ENCODE assay signal across 10 mouse cellular contexts in the genomic region with DNA sequence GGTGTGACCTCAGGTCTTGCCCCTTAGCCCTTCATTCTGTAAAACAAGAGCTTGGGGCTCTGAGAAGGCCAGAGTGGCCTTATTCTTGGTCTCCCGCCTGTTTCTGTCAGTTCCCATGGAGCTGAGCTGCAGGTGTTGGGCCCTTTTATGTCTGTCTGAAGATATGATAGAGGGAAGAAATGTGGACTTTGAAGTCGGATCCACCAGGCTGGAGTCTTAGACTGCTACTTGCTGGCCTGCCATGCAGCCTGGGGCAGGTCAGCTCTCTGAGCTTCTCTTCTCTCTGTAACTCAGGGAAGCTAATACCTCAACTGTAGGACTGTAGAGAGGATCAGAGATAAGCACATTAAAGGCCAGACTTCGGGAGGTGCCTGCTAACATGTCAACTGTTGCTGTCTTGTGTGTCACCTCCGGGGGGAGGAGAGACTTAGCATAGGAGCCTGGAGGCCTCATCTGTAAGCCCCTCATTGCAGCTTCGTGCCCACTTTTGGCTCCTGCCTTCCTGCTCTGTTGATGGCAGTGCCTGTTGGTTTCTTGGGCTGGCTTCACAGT.
DNase-seq lines count a peak whose midpoint lies in the region; ATAC-seq and TF ChIP-seq lines count a peak whose summit lies in the region.
"Had no signal": no experiment of that assay in that cellular context is flagged by ENCODE, and none has a peak within 500 bp of the region (broad histone marks: within the 10 kb centered on the region; RNA-seq: fewer than 3 reads in every experiment).

No protein-coding gene starts in this region.

- DNase-seq in embryonic facial prominence, embryonic 10.5 days (ENCODE audit: low spot score), result no peak
- DNase-seq in neural tube, embryonic 11.5 days (ENCODE audit: low spot score), result no peak
- DNase-seq in neural tube, embryonic 10.5 days (ENCODE audit: extremely low spot score, low spot score), result no peak
- no peak for DNase-seq in liver, embryonic 14.5 days (ENCODE audit: low read depth in 3 of 3, low spot score in 3 of 3)
- DNase-seq in retina, postnatal 1 day, result peak; percentile 74
- no peak for DNase-seq in adrenal gland, postnatal 25 days
- DNase-seq in lung, postnatal 10 days, result no peak
- DNase-seq: heart, postnatal 36 days; right cerebral cortex, postnatal 25 days had no signal

- H3K4me1 ChIP-seq in embryonic facial prominence, embryonic 13.5 days, result peaks cover 77% of the 10 kb centered on the region
- peaks cover 81% of the 10 kb centered on the region for H3K4me1 ChIP-seq in embryonic facial prominence, embryonic 10.5 days
- H3K4me1 ChIP-seq in neural tube, embryonic 11.5 days (ENCODE audit: control insufficient read depth, insufficient read depth, low read length), result peaks cover 45% of the 10 kb centered on the region
- H3K4me1 ChIP-seq in liver, embryonic 14.5 days (replicated peaks; ENCODE audit: control insufficient read depth in 2 of 2, insufficient read depth in 2 of 2, low read length in 1 of 2), result peaks cover 40 to 54% of the 10 kb centered on the region in 2 experiments

- H3K36me3 ChIP-seq in embryonic facial prominence, embryonic 13.5 days, result peaks cover 4% of the 10 kb centered on the region; the same call in 1 of the 2 replicates
- peaks cover 68% of the 10 kb centered on the region for H3K36me3 ChIP-seq in embryonic facial prominence, embryonic 10.5 days (replicated peaks)
- H3K36me3 ChIP-seq in neural tube, embryonic 11.5 days (ENCODE audit: control insufficient read depth, insufficient read depth, low read length), result peaks cover 2% of the 10 kb centered on the region; the same call in 1 of the 2 replicates
- H3K36me3 ChIP-seq in liver, embryonic 14.5 days (replicated peaks; ENCODE audit: control insufficient read depth, insufficient read depth, low read depth), result no peaks in the 10 kb centered on the region

- no peaks in the 10 kb centered on the region for H3K9me3 ChIP-seq in embryonic facial prominence, embryonic 13.5 days
- H3K9me3 ChIP-seq in embryonic facial prominence, embryonic 10.5 days, result no peaks in the 10 kb centered on the region
- no peaks in the 10 kb centered on the region for H3K9me3 ChIP-seq in neural tube, embryonic 11.5 days (ENCODE audit: control insufficient read depth, low read length)
- H3K9me3 ChIP-seq in liver, embryonic 14.5 days (ENCODE audit: control insufficient read depth, low read length), result no peaks in the 10 kb centered on the region

- 59% methylated on average over 5 of the region's 5 CpGs for WGBS in embryonic facial prominence, embryonic 13.5 days
- WGBS in embryonic facial prominence, embryonic 10.5 days, result 67% methylated on average over 5 of the region's 5 CpGs
- WGBS in neural tube, embryonic 11.5 days, result 74% methylated on average over 5 of the region's 5 CpGs
- WGBS in liver, embryonic 14.5 days (ENCODE audit: insufficient replicate concordance), result 26% methylated on average over 5 of the region's 5 CpGs

- H3K27me3 ChIP-seq in embryonic facial prominence, embryonic 13.5 days, result no peaks in the 10 kb centered on the region
- no peaks in the 10 kb centered on the region for H3K27me3 ChIP-seq in embryonic facial prominence, embryonic 10.5 days (replicated peaks; ENCODE audit: low read depth, poor library complexity, severe bottlenecking)
- H3K27me3 ChIP-seq in neural tube, embryonic 11.5 days (ENCODE audit: control insufficient read depth, insufficient read depth, low read length), result no peaks in the 10 kb centered on the region
- H3K27me3 ChIP-seq in liver, embryonic 14.5 days (ENCODE audit: control insufficient read depth, insufficient read depth, low read length), result no peaks in the 10 kb centered on the region

- 0 out of 2 replicates have a peak overlapping the region, but pooled peaks have one; percentile 32 for H3K9ac ChIP-seq in embryonic facial prominence, embryonic 13.5 days
- H3K9ac ChIP-seq in neural tube, embryonic 11.5 days (ENCODE audit: low read length), result no peak overlapping the region
- H3K9ac ChIP-seq in liver, embryonic 14.5 days (replicated peaks), result no peak overlapping the region

- H3K27ac ChIP-seq in embryonic facial prominence, embryonic 13.5 days, result 0 out of 2 replicates have a peak overlapping the region, but pooled peaks have one; percentile 16
- no peak overlapping the region for H3K27ac ChIP-seq in embryonic facial prominence, embryonic 10.5 days (replicated peaks)
- no peak overlapping the region for H3K27ac ChIP-seq in neural tube, embryonic 11.5 days (ENCODE audit: low read depth, low read length)
- peak overlapping the region; percentile 32; the same call in 1 of the 2 replicates for H3K27ac ChIP-seq in liver, embryonic 14.5 days

- no peak overlapping the region for H3K4me2 ChIP-seq in embryonic facial prominence, embryonic 13.5 days
- H3K4me2 ChIP-seq in neural tube, embryonic 11.5 days (ENCODE audit: low read depth), result no peak overlapping the region
- H3K4me2 ChIP-seq in liver, embryonic 14.5 days (ENCODE audit: low read depth), result 0 out of 2 replicates have a peak overlapping the region, but pooled peaks have one; percentile 2

- TF ChIP-seq CTCF in liver, embryonic 14.5 days (IDR thresholded peaks at IDR 0.05; ENCODE audit: low read depth), result 0 out of 2 replicates have a peak, but pooled peaks have one; percentile 8

- no peak for ATAC-seq in embryonic facial prominence, embryonic 13.5 days (ENCODE audit: insufficient number of reproducible peaks, insufficient read depth, low FRiP score, low TSS enrichment, low read depth)
- peak; percentile 24; the same call in 1 of the 2 replicates for ATAC-seq in neural tube, embryonic 11.5 days (ENCODE audit: insufficient read depth, low FRiP score, low TSS enrichment)
- ATAC-seq in liver, embryonic 14.5 days (ENCODE audit: insufficient read depth), result peak; percentile 59

- TF ChIP-seq EP300 in liver, embryonic 14.5 days (IDR thresholded peaks at IDR 0.05; ENCODE audit: low read depth), result no peak

- H3K4me3 ChIP-seq in embryonic facial prominence, embryonic 13.5 days, result no peak overlapping the region
- H3K4me3 ChIP-seq in embryonic facial prominence, embryonic 10.5 days, result no peak overlapping the region
- H3K4me3 ChIP-seq in neural tube, embryonic 11.5 days (ENCODE audit: low read depth, low read length), result no peak overlapping the region
- no peak overlapping the region for H3K4me3 ChIP-seq in liver, embryonic 14.5 days (ENCODE audit: insufficient read depth in 1 of 2, low read depth in 2 of 2, low read length in 2 of 2)

Comparison
In these comparisons a context has a peak if more than half of its experiments do, and no peak if none do; other contexts are left out.
1. H3K27ac ChIP-seq: peak in embryonic facial prominence, embryonic 13.5 days (single experiment) and liver, embryonic 14.5 days (single experiment); none in embryonic facial prominence, embryonic 10.5 days (single experiment) and neural tube, embryonic 11.5 days (single experiment).